Mouse (Mus musculus) thymus, adult 2 months (tissue): ENCODE data around the gene Nmnat2. TPM values are rescaled to one million over a fixed set of nuclear protein-coding genes. Genes with fewer than 3 reads are reported as not detected.

Source experiments
- DNase-seq: peaks from one replicate; pipeline ENCODE4 v3.0.0; 2021
- H3K27ac ChIP-seq: fragments of 200-500 bp; 2 replicates; pipeline ENCODE4 v1.5.1; 2012; ENCODE audit warnings: low read length, control low read depth; ENCODE audit not compliant: control insufficient read depth, insufficient read depth
- H3K27me3 ChIP-seq: fragments of 200-500 bp; 2 replicates; pipeline ENCODE4 v1.6.1; 2012; ENCODE audit warnings: mild to moderate bottlenecking, low read length, moderate library complexity, mixed read lengths; ENCODE audit not compliant: control insufficient read depth, insufficient read depth
- H3K36me3 ChIP-seq: fragments of 200-500 bp; 2 replicates; pipeline ENCODE4 v1.6.1; 2012; ENCODE audit warnings: mild to moderate bottlenecking, low read length, moderate library complexity; ENCODE audit not compliant: control insufficient read depth, insufficient read depth
- H3K4me1 ChIP-seq: fragments of 200-500 bp; replicated peaks from 2 replicates; pipeline ENCODE4 v1.6.1; 2012; ENCODE audit warnings: low read length; ENCODE audit not compliant: control insufficient read depth, insufficient read depth
- H3K4me3 ChIP-seq: fragments of 200-500 bp; 2 replicates; pipeline ENCODE4 v1.5.1; 2012; ENCODE audit warnings: mild to moderate bottlenecking, low read length, control low read depth, moderate library complexity; ENCODE audit not compliant: control insufficient read depth, insufficient read depth
- CTCF ChIP-seq: fragments of 200-500 bp; IDR thresholded peaks from 2 replicates; pipeline ENCODE4 v1.5.1; 2012; ENCODE audit warnings: mild to moderate bottlenecking, control low read depth, low read length, moderate library complexity, borderline replicate concordance; ENCODE audit not compliant: control insufficient read depth, poor library complexity, insufficient read depth; ENCODE audit errors: extremely low read depth
- POLR2A ChIP-seq: fragments of 200-500 bp; IDR thresholded peaks from 2 replicates; pipeline ENCODE4 v1.6.1; 2012; ENCODE audit warnings: mild to moderate bottlenecking, low read length, control low read depth, moderate library complexity; ENCODE audit not compliant: control insufficient read depth, poor library complexity, insufficient read depth; ENCODE audit errors: extremely low read depth
- WGBS: fragments of 180-500 bp; shearing (Covaris S2); methylation state at CpG from one replicate; pipeline ENCODE4 v1.1.7; 2018; 5-methylcytosine and 5-hydroxymethylcytosine counted together
- polyA plus RNA-seq: library from polyadenylated mRNA; depleted of rRNA; stranded (reverse); fragments of >200 nt; gene quantifications from 2 replicates; pipeline ENCODE4 v1.2.3, GENCODE M21; 2012

Nmnat2 gene
- polyA plus RNA-seq, 1 experiment: 1.1 TPM

GRCm38 (mm10) chr1:152999983-153000382, 45.2 kb downstream of the Nmnat2 start:
- H3K27me3 ChIP-seq: no peaks in the 10 kb centered on the region
- DNase-seq: no peak
- no peak overlapping the region for H3K4me3 ChIP-seq
- H3K4me1 ChIP-seq: peaks cover 5% of the 10 kb centered on the region
- WGBS: 16% methylated on average over 8 of the region's 8 CpGs
- H3K27ac ChIP-seq: no peak overlapping the region
- H3K36me3 ChIP-seq: no peaks in the 10 kb centered on the region
- no peak for TF ChIP-seq POLR2A
- TF ChIP-seq CTCF: no peak

- TF ChIP-seq POLR2A (no peak), CTCF (no peak)
- peaks cover 5% of the 10 kb centered on the region for H3K4me1 ChIP-seq
- no peaks in the 10 kb centered on the region for H3K36me3 ChIP-seq
- H3K27me3 ChIP-seq: no peaks in the 10 kb centered on the region
- WGBS: 45% methylated on average over 6 of the region's 6 CpGs
- DNase-seq: no peak
- H3K27ac ChIP-seq: no peak overlapping the region
- H3K4me3 ChIP-seq: no peak overlapping the region
Observed at GRCm38 (mm10) chr1:153000486-153001228, 45.9 kb downstream of the Nmnat2 start.

GRCm38 (mm10) chr1:153002295-153003050, 47.7 kb downstream of the Nmnat2 start:
- no peak overlapping the region for H3K4me3 ChIP-seq
- H3K36me3 ChIP-seq: no peaks in the 10 kb centered on the region
- no peak for DNase-seq
- H3K4me1 ChIP-seq: peaks cover 5% of the 10 kb centered on the region
- no peak for TF ChIP-seq CTCF
- no peak for TF ChIP-seq POLR2A
- H3K27ac ChIP-seq: no peak overlapping the region
- 91% methylated on average over 11 of the region's 11 CpGs for WGBS
- no peaks in the 10 kb centered on the region for H3K27me3 ChIP-seq

- Histone ChIP-seq H3K27me3 (no peaks in the 10 kb centered on the region), H3K4me3 (no peak overlapping the region), H3K36me3 (no peaks in the 10 kb centered on the region), H3K4me1 (peaks cover 5% of the 10 kb centered on the region), H3K27ac (no peak overlapping the region)
- no peak for DNase-seq
- WGBS: 95% methylated on average over 2 of the region's 2 CpGs
- TF ChIP-seq CTCF (no peak), POLR2A (no peak)
Observed at GRCm38 (mm10) chr1:153004472-153004871, 49.7 kb downstream of the Nmnat2 start.

- H3K4me1 ChIP-seq: no peaks in the 10 kb centered on the region
- TF ChIP-seq CTCF (no peak), POLR2A (no peak)
- DNase-seq: no peak
- no peak overlapping the region for H3K27ac ChIP-seq
- no peaks in the 10 kb centered on the region for H3K27me3 ChIP-seq
- 30% methylated on average over 5 of the region's 5 CpGs for WGBS
- no peaks in the 10 kb centered on the region for H3K36me3 ChIP-seq
- H3K4me3 ChIP-seq: no peak overlapping the region
Observed at GRCm38 (mm10) chr1:153006054-153006453, 51.3 kb downstream of the Nmnat2 start.

GRCm38 (mm10) chr1:153006761-153007160, 52.0 kb downstream of the Nmnat2 start:
- WGBS: 91% methylated on average over 4 of the region's 4 CpGs
- H3K4me3 ChIP-seq: no peak overlapping the region
- H3K4me1 ChIP-seq: peaks cover 7% of the 10 kb centered on the region

More at GRCm38 (mm10) chr1:153006761-153007160, 52.0 kb downstream of the Nmnat2 start:
- no peak for TF ChIP-seq CTCF
- TF ChIP-seq POLR2A: no peak
- no peak overlapping the region for H3K27ac ChIP-seq
- H3K27me3 ChIP-seq: no peaks in the 10 kb centered on the region
- no peaks in the 10 kb centered on the region for H3K36me3 ChIP-seq
- DNase-seq: no peak
